Mouse (Mus musculus) thymus, postnatal 4 days (tissue): ENCODE measurements around the gene Ccdc146.

ENCODE experiments used
- DNase-seq: peaks from one replicate; pipeline ENCODE4 v3.0.0; 2021

Gene Ccdc146

DNA sequence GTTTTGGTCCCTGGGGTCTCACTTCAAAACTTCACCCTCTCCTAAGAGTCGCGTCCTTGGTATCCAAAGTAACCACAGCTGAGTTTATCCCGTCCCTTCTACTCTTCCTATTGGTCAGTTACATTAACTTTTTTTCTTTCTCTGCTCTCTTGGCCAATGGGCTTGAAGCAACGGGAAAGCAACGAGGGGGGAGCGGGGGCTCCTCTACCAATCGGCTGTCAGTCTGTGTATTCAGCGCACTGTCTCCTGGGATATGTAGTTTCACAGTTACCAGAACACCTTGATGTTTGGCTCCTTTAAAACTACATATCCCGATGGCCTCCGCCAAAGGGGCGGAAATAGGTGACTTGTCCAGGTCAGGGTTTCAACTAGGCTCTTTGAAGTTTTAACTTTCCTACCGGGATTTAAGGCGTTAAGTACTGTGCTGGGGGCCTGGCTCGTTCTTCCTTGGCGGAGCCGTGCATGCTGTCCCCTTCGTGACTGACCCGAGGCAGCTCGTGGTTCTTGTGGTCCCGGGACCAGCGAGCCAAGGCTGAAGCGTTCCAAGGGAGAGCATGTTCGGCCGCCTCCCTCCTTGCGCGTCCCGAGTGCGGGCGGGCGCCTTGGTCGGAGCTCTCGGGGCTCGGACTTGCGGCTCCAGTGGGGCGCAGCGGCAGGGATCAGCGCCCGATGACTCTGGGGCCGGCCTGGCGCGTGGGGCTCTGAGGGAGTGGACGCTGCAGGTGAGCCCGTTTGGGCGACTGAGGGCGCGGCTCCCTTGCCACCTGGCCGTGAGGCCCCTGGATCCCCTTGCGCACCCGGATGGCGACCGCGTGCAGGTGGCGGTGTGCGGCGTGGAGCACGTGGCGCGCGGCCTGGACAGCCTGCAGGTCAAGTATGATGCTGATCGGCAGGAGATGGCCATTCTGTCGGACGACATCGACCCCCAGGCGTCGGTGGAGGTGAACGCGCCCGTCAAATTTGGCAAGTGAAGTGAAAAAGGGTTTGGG is at the start of gene Ccdc146, which contains the start of gene Fam185a:
TSS of gene Ccdc146 (minus strand) at position 64 of the 989 bp plus-strand sequence.
TSS of gene Fam185a (plus strand) at position 345 of the 989 bp plus-strand sequence.
- peak; percentile 87 for DNase-seq

- no peak for DNase-seq
These were observed 43.6 kb upstream of the Ccdc146 start for GRCm38 (mm10) chr5:21468100-21468499.

DNA sequence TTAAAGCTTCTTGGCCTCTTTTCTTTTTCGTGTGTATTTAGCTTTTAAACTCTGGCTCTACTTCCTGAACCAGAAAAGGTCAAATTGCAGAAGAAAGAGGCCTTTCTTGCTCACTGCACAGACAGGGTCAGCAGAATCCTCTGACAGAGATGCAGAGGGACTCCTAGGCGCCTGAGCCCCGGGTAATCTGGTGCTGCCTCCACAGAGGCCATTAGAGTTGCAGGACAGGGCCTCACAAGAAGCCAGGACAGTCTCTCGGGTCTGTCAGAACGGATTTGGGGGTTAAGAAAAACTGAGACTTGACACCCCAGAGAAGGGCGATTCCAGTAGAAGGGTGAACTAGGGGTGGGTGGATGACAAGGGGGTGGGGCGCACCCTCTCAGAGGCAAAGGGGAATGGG is 42.9 kb upstream of the Ccdc146 start:
- DNase-seq = no peak

- no peak for DNase-seq
These were observed 16.5 kb upstream of the Ccdc146 start for GRCm38 (mm10) chr5:21440833-21441530.

DNA sequence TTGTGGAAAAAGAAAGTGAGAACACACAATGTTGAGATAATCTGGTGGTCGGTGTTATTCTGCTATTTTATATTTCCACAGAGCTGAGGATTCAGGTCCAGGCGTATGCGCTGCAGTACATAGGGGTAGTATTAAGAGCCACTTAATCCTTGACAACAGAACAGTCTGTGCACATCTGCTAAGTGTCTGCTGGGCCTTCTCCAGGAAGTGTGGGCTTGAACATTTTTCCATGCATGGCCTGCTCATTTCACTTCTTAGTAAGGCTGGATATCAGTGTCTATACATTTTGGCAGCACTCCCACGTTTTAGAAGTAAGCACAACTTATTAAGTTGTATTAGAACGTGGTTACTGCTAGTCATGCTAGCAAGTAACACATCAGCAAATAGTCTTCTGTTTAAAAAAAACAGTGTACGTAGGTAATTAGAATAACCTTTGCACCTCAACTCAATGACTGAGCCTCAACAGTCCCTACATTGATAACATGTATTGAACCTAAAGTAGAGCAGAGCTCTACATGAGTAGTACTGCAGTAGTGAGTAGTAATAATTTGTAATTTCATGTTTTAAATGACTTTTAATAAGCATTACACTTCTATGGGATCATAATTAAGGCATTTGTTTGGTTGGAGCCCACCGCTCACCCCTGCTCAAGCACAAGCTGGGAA is 15.1 kb upstream of the Ccdc146 start:
- DNase-seq = no peak

- DNase-seq = no peak
These were observed 14.0 kb upstream of the Ccdc146 start for GRCm38 (mm10) chr5:21438428-21438827.

- DNase-seq = no peak
These were observed 12.0 kb upstream of the Ccdc146 start for GRCm38 (mm10) chr5:21436471-21436975.

GRCm38 (mm10) chr5:21434148-21434929 is 9.9 kb upstream of the Ccdc146 start:
- no peak for DNase-seq

DNA sequence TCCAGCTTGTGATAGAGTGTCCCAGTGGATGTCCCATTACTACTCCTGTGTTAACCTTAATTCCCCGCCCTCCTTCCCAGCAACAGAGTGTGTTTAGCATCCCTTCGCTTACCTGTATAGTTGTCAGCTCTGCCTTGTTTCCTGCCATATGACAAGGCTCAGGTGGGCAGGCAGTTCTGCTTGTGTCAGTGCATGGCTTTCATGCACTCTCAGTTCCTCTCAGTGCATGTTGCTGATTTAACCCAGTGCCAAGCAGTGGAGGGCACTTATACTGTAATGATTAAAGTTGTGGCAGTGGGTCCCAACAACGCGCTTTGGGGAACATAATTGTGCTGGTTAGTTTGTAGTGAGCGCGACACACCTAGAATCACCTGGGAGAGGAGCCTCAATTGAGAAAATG is 2.2 kb upstream of the Ccdc146 start:
- no peak for DNase-seq

DNA sequence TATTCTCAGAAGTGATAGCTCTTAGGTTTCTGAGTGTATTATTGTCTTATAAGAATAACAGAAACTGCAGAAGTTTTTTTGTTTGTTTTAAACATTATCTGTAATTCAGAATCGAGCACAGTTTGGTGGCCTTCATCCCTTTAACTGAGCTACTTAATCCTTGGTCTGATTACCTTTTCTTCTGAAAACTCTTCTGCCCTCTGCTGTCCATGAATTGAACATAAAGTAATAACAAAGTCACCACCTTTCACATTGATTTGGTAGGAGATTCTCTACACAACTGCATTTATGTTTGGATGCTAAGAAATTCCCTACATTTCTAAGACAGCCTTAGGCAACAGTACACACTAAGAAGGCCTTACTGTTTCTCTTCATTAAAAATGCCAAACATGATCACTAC is 3.9 kb downstream of the Ccdc146 start:
- no peak for DNase-seq

DNA sequence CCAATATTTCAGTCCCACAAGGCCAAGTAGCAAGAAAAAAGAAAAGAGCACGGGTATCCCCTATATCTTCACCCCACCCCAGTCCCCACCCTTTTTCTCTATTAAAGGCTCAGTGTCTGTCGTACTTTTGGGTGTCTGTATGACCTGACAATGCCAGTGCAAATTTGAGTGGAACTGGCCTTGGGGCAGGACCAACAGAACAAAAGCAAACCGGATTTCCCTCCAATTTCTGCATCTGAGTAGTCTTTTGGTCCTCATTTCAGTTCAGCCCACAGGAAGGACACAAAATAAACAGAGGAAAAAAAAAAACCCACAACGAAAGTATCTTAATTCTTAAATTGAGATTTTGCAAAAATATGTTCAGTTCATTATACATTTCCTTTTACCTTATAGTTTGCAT is 5.9 kb downstream of the Ccdc146 start:
- no peak for DNase-seq

GRCm38 (mm10) chr5:21414116-21414820 is 10.2 kb downstream of the Ccdc146 start:
- DNase-seq = peak; percentile 24

DNA sequence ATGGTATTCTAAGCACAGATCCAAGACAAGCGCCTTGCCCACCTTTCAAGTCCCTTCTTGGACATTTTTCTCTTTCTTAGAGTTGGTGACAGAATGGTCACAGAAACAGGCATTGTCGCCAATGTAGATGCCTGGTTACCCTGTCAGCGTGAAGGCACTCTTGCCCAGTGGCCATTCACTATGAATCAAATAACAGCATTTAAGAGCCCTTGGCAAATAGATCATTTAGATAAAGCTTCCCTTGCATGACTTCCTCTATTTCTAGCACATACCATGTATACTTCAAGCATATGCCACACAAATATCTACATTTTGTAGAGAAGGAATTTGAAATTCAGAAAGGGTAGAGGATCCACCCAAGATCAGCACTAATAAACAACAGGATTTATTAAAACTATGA is 11.2 kb downstream of the Ccdc146 start:
- DNase-seq = no peak

- no peak for DNase-seq
These were observed 12.4 kb downstream of the Ccdc146 start for GRCm38 (mm10) chr5:21412056-21412455.

- peak; percentile 50 for DNase-seq
These were observed 13.2 kb downstream of the Ccdc146 start for GRCm38 (mm10) chr5:21411261-21411666.

- DNase-seq = no peak
These were observed 29.2 kb downstream of the Ccdc146 start for GRCm38 (mm10) chr5:21395205-21395840.

DNA sequence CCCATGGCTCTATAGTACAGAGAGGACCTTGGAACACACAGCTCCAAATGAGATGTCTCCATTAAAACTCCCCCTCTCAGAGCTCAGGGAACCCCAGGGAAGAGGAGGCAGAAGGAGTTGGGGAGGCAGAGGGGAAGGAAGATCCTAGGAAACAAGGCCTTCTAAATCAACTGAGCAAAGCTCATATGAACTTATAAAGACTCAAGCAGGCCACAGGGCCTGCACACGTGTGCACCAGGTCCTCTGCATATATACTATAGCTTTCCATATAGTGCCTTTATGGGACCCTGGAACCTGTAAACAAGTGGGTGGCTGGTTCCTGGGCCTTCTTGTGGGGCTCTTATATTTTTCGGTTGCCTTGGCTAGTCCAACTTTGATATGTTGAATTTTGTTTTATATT is 29.9 kb downstream of the Ccdc146 start:
- no peak for DNase-seq

- DNase-seq = no peak
These were observed 32.7 kb downstream of the Ccdc146 start for GRCm38 (mm10) chr5:21391616-21392384.

GRCm38 (mm10) chr5:21388855-21389254 is 35.6 kb downstream of the Ccdc146 start:
- DNase-seq = no peak

DNA sequence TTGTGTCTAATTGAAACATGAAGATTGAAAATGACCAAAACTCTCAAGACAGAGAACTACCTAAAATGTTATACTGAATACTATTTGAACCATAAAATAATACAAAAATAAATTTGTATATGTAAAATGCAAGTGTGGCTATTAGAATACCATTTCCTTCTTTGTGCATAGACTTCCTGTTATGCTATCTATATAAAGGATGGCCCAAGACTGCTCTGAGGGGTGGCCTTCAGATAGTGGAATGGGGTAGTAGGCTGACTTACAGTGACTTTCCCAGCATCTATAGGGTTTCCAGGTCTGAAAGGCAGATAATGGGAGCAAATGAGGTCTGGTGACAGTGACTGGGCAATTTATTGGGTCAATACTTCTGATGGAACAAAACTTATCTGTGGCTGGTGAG is 37.1 kb downstream of the Ccdc146 start:
- DNase-seq = no peak
